ENCODE assay signal across 8 mouse cellular contexts in genomic region chr1:151890041-151890621, GRCm38 (mm10).
DNase-seq lines count a peak whose midpoint lies in the region; ATAC-seq and TF ChIP-seq lines count a peak whose summit lies in the region.

No protein-coding gene starts in this region.

- TF ChIP-seq POLR2A in embryonic fibroblast, embryonic 13.5 days (IDR thresholded peaks at IDR 0.05; ENCODE audit: low read depth, low read length) = no peak
- TF ChIP-seq POLR2A in olfactory bulb, adult 2 months (IDR thresholded peaks at IDR 0.05; ENCODE audit: insufficient read depth, low read depth, low read length) = no peak

- peak overlapping the region; percentile 69 for H3K27ac ChIP-seq in embryonic fibroblast, embryonic 13.5 days (ENCODE audit: insufficient read depth, low read length)
- peak overlapping the region; percentile 60 for H3K27ac ChIP-seq in intestine, embryonic 14.5 days (ENCODE audit: low read depth)
- 0 out of 2 replicates have a peak overlapping the region, but pooled peaks have one; percentile 34 for H3K27ac ChIP-seq in limb, embryonic 10.5 days
- H3K27ac ChIP-seq in olfactory bulb, adult 2 months (ENCODE audit: insufficient read depth, low read depth, low read length) = 0 out of 2 replicates have a peak overlapping the region, but pooled peaks have one; percentile 64

- no peak for TF ChIP-seq CTCF in embryonic fibroblast, embryonic 13.5 days (IDR thresholded peaks at IDR 0.05; ENCODE audit: borderline replicate concordance, insufficient read depth, low read length)
- TF ChIP-seq CTCF in olfactory bulb, adult 2 months (IDR thresholded peaks at IDR 0.05; ENCODE audit: insufficient read depth, low read depth, low read length) = no peak

- H3K36me3 ChIP-seq in intestine, embryonic 14.5 days (ENCODE audit: control insufficient read depth, insufficient read depth, low read length) = 0 out of 2 replicates have a peak, but pooled peaks cover 4% of the 10 kb centered on the region
- no peaks in the 10 kb centered on the region for H3K36me3 ChIP-seq in limb, embryonic 10.5 days

- H3K9me3 ChIP-seq in intestine, embryonic 14.5 days (ENCODE audit: control insufficient read depth, low read length) = no peaks in the 10 kb centered on the region
- no peaks in the 10 kb centered on the region for H3K9me3 ChIP-seq in limb, embryonic 10.5 days (replicated peaks)

- H3K4me1 ChIP-seq in embryonic fibroblast, embryonic 13.5 days (ENCODE audit: control insufficient read depth, insufficient read depth, low read length) = peaks cover 12% of the 10 kb centered on the region; the same call in 1 of the 2 replicates
- peaks cover 28% of the 10 kb centered on the region for H3K4me1 ChIP-seq in intestine, embryonic 14.5 days (replicated peaks; ENCODE audit: control insufficient read depth, insufficient read depth, low read length)
- H3K4me1 ChIP-seq in limb, embryonic 10.5 days = peaks cover 7% of the 10 kb centered on the region; the same call in 1 of the 2 replicates
- H3K4me1 ChIP-seq in olfactory bulb, adult 2 months (ENCODE audit: control insufficient read depth, insufficient read depth, low read length) = peaks cover 22% of the 10 kb centered on the region

- H3K4me3 ChIP-seq in embryonic fibroblast, embryonic 13.5 days (ENCODE audit: insufficient read depth, low read length) = no peak overlapping the region
- H3K4me3 ChIP-seq in intestine, embryonic 14.5 days (ENCODE audit: low read depth, low read length) = no peak overlapping the region
- no peak overlapping the region for H3K4me3 ChIP-seq in limb, embryonic 10.5 days
- no peak overlapping the region for H3K4me3 ChIP-seq in olfactory bulb, adult 2 months (ENCODE audit: insufficient read depth, low read depth, low read length)

- H3K4me2 ChIP-seq in intestine, embryonic 14.5 days (ENCODE audit: low read length) = no peak overlapping the region

- no peaks in the 10 kb centered on the region for H3K27me3 ChIP-seq in intestine, embryonic 14.5 days (replicated peaks; ENCODE audit: control insufficient read depth, insufficient read depth, low read length)
- H3K27me3 ChIP-seq in limb, embryonic 10.5 days (ENCODE audit: low read depth, poor library complexity, severe bottlenecking) = no peaks in the 10 kb centered on the region

- DNase-seq in layer of hippocampus, adult 11-12 months (ENCODE audit: low spot score) = peak; percentile 41
- no peak for DNase-seq in layer of hippocampus, adult 9-10 months (ENCODE audit: low spot score)
- peak; percentile 68 for DNase-seq in intestine, embryonic 14.5 days (ENCODE audit: low spot score)
- no peak for DNase-seq in limb, embryonic 10.5 days (ENCODE audit: low spot score)
- no peak for DNase-seq in yolk sac, embryonic 10.5 days (ENCODE audit: low spot score)
- DNase-seq in spleen, postnatal 10 days (ENCODE audit: low spot score in 2 of 2) = no peak

- no peak overlapping the region for H3K9ac ChIP-seq in intestine, embryonic 14.5 days (ENCODE audit: low read length)

- peak; percentile 56 for ATAC-seq in intestine, embryonic 14.5 days (replicated peaks; ENCODE audit: low FRiP score, low TSS enrichment, low read depth)

- WGBS in intestine, embryonic 14.5 days = 44% methylated on average over 14 of the region's 14 CpGs
- WGBS in limb, embryonic 10.5 days = 80% methylated on average over 14 of the region's 14 CpGs
- WGBS in olfactory bulb, adult 2 months = 60% methylated on average over 14 of the region's 14 CpGs

Comparison
In these comparisons a context has a peak if more than half of its experiments do, and no peak if none do; other contexts are left out.
1. DNase-seq: peak in layer of hippocampus, adult 11-12 months (single experiment) and intestine, embryonic 14.5 days (single experiment); none in layer of hippocampus, adult 9-10 months (single experiment), limb, embryonic 10.5 days (single experiment), yolk sac, embryonic 10.5 days (single experiment) and spleen, postnatal 10 days (0 of 2).
2. Peak in every context shown above with its lines, with median percentiles within 50 percentile points of each other: H3K27ac ChIP-seq.